Comparison of ENCODE assay signal across 12 mouse cellular contexts in genomic region chr11:96595890-96596289, GRCm38 (mm10).
DNase-seq lines count a peak whose midpoint lies in the region; ATAC-seq and TF ChIP-seq lines count a peak whose summit lies in the region.
"Had no signal": no experiment of that assay in that cellular context is flagged by ENCODE, and none has a peak within 500 bp of the region (broad histone marks: within the 10 kb centered on the region; RNA-seq: fewer than 3 reads in every experiment).

No protein-coding gene starts in this region.

- H3K9me3 ChIP-seq in heart, embryonic 10.5 days, result no peaks in the 10 kb centered on the region
- no peaks in the 10 kb centered on the region for H3K9me3 ChIP-seq in neural tube, embryonic 11.5 days (ENCODE audit: control insufficient read depth, low read length)
- H3K9me3 ChIP-seq in liver, postnatal 0 days (ENCODE audit: low read length), result no peaks in the 10 kb centered on the region

- TF ChIP-seq EP300 in liver, postnatal 0 days (IDR thresholded peaks at IDR 0.05; ENCODE audit: low read depth), result no peak

- WGBS in heart, embryonic 10.5 days, result 44% methylated on average over 12 of the region's 12 CpGs
- 32% methylated on average over 12 of the region's 12 CpGs for WGBS in neural tube, embryonic 11.5 days
- 39% methylated on average over 12 of the region's 12 CpGs for WGBS in liver, postnatal 0 days (ENCODE audit: insufficient replicate concordance)

- H3K27me3 ChIP-seq in heart, embryonic 10.5 days (ENCODE audit: insufficient read depth, poor library complexity, severe bottlenecking), result peaks cover 7% of the 10 kb centered on the region
- H3K27me3 ChIP-seq in neural tube, embryonic 11.5 days (ENCODE audit: control insufficient read depth, insufficient read depth, low read length), result no peaks in the 10 kb centered on the region
- H3K27me3 ChIP-seq in liver, postnatal 0 days (ENCODE audit: insufficient read depth, low read length), result no peaks in the 10 kb centered on the region

- H3K9ac ChIP-seq in neural tube, embryonic 11.5 days (ENCODE audit: low read length), result peak overlapping the region; percentile 2
- H3K9ac ChIP-seq in liver, postnatal 0 days (replicated peaks), result no peak overlapping the region

- 0 out of 2 replicates have a peak overlapping the region, but pooled peaks have one; percentile 24 for H3K4me3 ChIP-seq in heart, embryonic 10.5 days
- H3K4me3 ChIP-seq in neural tube, embryonic 11.5 days (ENCODE audit: low read depth, low read length), result peak overlapping the region; percentile 11
- H3K4me3 ChIP-seq in liver, postnatal 0 days (ENCODE audit: low read depth, low read length), result no peak overlapping the region; the same call in 1 of the 2 replicates
- H3K4me3 ChIP-seq: erythroblast, embryonic 14.5 days had no signal

- no peaks in the 10 kb centered on the region for H3K36me3 ChIP-seq in heart, embryonic 10.5 days
- H3K36me3 ChIP-seq in neural tube, embryonic 11.5 days (ENCODE audit: control insufficient read depth, insufficient read depth, low read length), result no peaks in the 10 kb centered on the region
- no peaks in the 10 kb centered on the region for H3K36me3 ChIP-seq in liver, postnatal 0 days (replicated peaks; ENCODE audit: insufficient read depth, low read length)

- DNase-seq in heart, embryonic 10.5 days (ENCODE audit: low spot score), result no peak
- no peak for DNase-seq in heart, postnatal 36 days
- DNase-seq in neural tube, embryonic 11.5 days (ENCODE audit: low spot score), result peak; percentile 50
- DNase-seq in neural tube, embryonic 10.5 days (ENCODE audit: extremely low spot score, low spot score), result no peak
- DNase-seq in liver, postnatal 0 days, result no peak
- DNase-seq in embryo, embryonic 9.5 days (ENCODE audit: extremely low spot score), result no peak
- DNase-seq in adrenal gland, postnatal 14 days, result no peak
- no peak for DNase-seq in kidney, adult 18-20 months
- DNase-seq: cerebellum, adult 2 months; kidney, adult 9 months; lung, adult 18-20 months had no signal

- peak overlapping the region; percentile 29 for H3K4me2 ChIP-seq in neural tube, embryonic 11.5 days (ENCODE audit: low read depth)
- H3K4me2 ChIP-seq in liver, postnatal 0 days (ENCODE audit: low read depth, low read length), result peak overlapping the region; percentile 59

- peaks cover 10% of the 10 kb centered on the region for H3K4me1 ChIP-seq in heart, embryonic 10.5 days
- peaks cover 19% of the 10 kb centered on the region; the same call in 1 of the 2 replicates for H3K4me1 ChIP-seq in neural tube, embryonic 11.5 days (ENCODE audit: control insufficient read depth, insufficient read depth, low read length)
- no peaks in the 10 kb centered on the region for H3K4me1 ChIP-seq in liver, postnatal 0 days (ENCODE audit: insufficient read depth)

- H3K27ac ChIP-seq in heart, embryonic 10.5 days, result no peak overlapping the region
- H3K27ac ChIP-seq in neural tube, embryonic 11.5 days (ENCODE audit: low read depth, low read length), result peak overlapping the region; percentile 87
- H3K27ac ChIP-seq in liver, postnatal 0 days (ENCODE audit: low read depth), result no peak overlapping the region

- ATAC-seq in neural tube, embryonic 11.5 days (ENCODE audit: insufficient read depth, low FRiP score, low TSS enrichment), result no peak
- no peak for ATAC-seq in liver, postnatal 0 days

- intact Hi-C loops in heart, postnatal 36 days (cut with DNase I), result no loop called here

- no peak for TF ChIP-seq CTCF in liver, postnatal 0 days (IDR thresholded peaks at IDR 0.05; ENCODE audit: low read depth)
